Comparison of ENCODE assay signal across 26 mouse cellular contexts in the genomic region with DNA sequence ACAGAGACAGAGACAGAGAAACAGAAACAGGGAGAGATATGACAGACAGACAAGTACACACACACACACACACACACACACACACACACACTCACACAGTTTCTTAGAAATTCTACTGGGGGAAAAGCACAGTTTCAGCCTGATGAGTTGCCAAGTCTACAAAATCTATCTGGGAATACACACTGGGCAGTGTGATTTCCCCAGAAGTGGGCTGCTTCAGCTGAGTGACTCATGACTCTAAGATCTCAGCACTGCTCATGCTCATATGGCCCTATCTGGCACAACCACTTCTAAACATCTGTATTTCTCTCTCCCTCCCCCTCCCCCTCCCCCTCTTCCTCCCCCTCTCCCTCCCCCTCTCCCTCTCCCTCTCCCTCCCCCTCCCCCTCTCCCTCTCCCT.
DNase-seq lines count a peak whose midpoint lies in the region; ATAC-seq and TF ChIP-seq lines count a peak whose summit lies in the region.
"Had no signal": no experiment of that assay in that cellular context is flagged by ENCODE, and none has a peak within 500 bp of the region (broad histone marks: within the 10 kb centered on the region; RNA-seq: fewer than 3 reads in every experiment).

No protein-coding gene starts in this region.

- no peaks in the 10 kb centered on the region for H3K36me3 ChIP-seq in lung, embryonic 14.5 days (ENCODE audit: insufficient read depth)
- H3K36me3 ChIP-seq: G1E; heart, embryonic 13.5 days; hindbrain, embryonic 12.5 days; limb, embryonic 13.5 days; midbrain, embryonic 10.5 days had no signal

- no peaks in the 10 kb centered on the region for H3K4me1 ChIP-seq in lung, embryonic 14.5 days (ENCODE audit: insufficient read depth)
- H3K4me1 ChIP-seq: forebrain, embryonic 13.5 days; hindbrain, embryonic 12.5 days; limb, embryonic 13.5 days; midbrain, embryonic 10.5 days had no signal

- H3K27me3 ChIP-seq in lung, embryonic 14.5 days (ENCODE audit: insufficient read depth, low read length), result no peaks in the 10 kb centered on the region
- H3K27me3 ChIP-seq: forebrain, embryonic 13.5 days; heart, embryonic 13.5 days; hindbrain, embryonic 12.5 days; limb, embryonic 13.5 days had no signal

- peak; percentile 50; the same call in 1 of the 2 replicates for ATAC-seq in frontal cortex, adult (ENCODE audit: low TSS enrichment)
- peak; percentile 65; the same call in 1 of the 2 replicates for ATAC-seq in lung, embryonic 14.5 days (ENCODE audit: insufficient read depth)
- ATAC-seq: forebrain, embryonic 13.5 days; hindbrain, postnatal 0 days; midbrain, embryonic 16.5 days had no signal

- no peak overlapping the region for H3K4me2 ChIP-seq in lung, embryonic 14.5 days
- H3K4me2 ChIP-seq: forebrain, embryonic 13.5 days; heart, embryonic 13.5 days; hindbrain, embryonic 12.5 days; limb, embryonic 13.5 days; liver, embryonic 11.5 days had no signal

- DNase-seq in frontal cortex, postnatal 25 days (ENCODE audit: low spot score in 2 of 2), result no peak
- DNase-seq in lung, embryonic 14.5 days, result peak; percentile 54
- no peak for DNase-seq in lung, postnatal 36 days
- DNase-seq in right cerebral cortex, adult 18-20 months, result peak; percentile 8
- no peak for DNase-seq in right cerebral cortex, postnatal 4 days
- peak; percentile 27 for DNase-seq in brain, adult 2 months (ENCODE audit: low read depth, low spot score)
- no peak for DNase-seq in cerebellum, adult 9-10 months
- DNase-seq: adrenal gland, postnatal 25 days; cerebellum, adult 18-20 months; cerebellum, postnatal 14 days; gastrocnemius, adult 2 months; gastrocnemius, postnatal 36 days; heart, adult 2 months; kidney, adult 11 months; kidney, postnatal 14 days; thymus, postnatal 14 days had no signal

- no peak overlapping the region for H3K9ac ChIP-seq in lung, embryonic 14.5 days
- H3K9ac ChIP-seq: forebrain, embryonic 13.5 days; heart, embryonic 13.5 days; hindbrain, embryonic 12.5 days; limb, embryonic 13.5 days had no signal

- TF ChIP-seq CTCF in lung, embryonic 14.5 days (IDR thresholded peaks at IDR 0.05; ENCODE audit: low read depth), result no peak

- no peak overlapping the region for H3K4me3 ChIP-seq in lung, embryonic 14.5 days (ENCODE audit: low read depth, low read length)
- H3K4me3 ChIP-seq: forebrain, embryonic 13.5 days; gastrocnemius, adult 2 months; heart, adult 2 months; heart, embryonic 13.5 days; hindbrain, embryonic 12.5 days; limb, embryonic 13.5 days; midbrain, embryonic 10.5 days had no signal

- no peak overlapping the region for H3K27ac ChIP-seq in lung, embryonic 14.5 days (ENCODE audit: low read depth)
- H3K27ac ChIP-seq: forebrain, embryonic 13.5 days; gastrocnemius, adult 2 months; heart, adult 2 months; heart, embryonic 13.5 days; hindbrain, embryonic 12.5 days; hindbrain, postnatal 0 days; limb, embryonic 13.5 days; midbrain, embryonic 10.5 days had no signal

- H3K9me3 ChIP-seq in lung, embryonic 14.5 days (ENCODE audit: low read depth, low read length), result no peaks in the 10 kb centered on the region
- H3K9me3 ChIP-seq: forebrain, embryonic 13.5 days; G1E; heart, embryonic 13.5 days; hindbrain, embryonic 12.5 days; limb, embryonic 13.5 days; midbrain, embryonic 10.5 days had no signal

Comparison
In these comparisons a context has a peak if more than half of its experiments do, and no peak if none do; other contexts are left out.
1. DNase-seq: peak in lung, embryonic 14.5 days (single experiment), right cerebral cortex, adult 18-20 months (single experiment) and brain, adult 2 months (single experiment); none in frontal cortex, postnatal 25 days (0 of 2), lung, postnatal 36 days (single experiment), right cerebral cortex, postnatal 4 days (single experiment) and cerebellum, adult 9-10 months (single experiment).